Mouse (Mus musculus) neural tube, embryonic 13.5 days (tissue): ENCODE data around the gene Mab21l2. TPM values are rescaled to one million over a fixed set of nuclear protein-coding genes. Genes with fewer than 3 reads are reported as not detected.

Experiments
- ATAC-seq: fragments of 200-750 bp; cut with Nextera tagmentation; 2 replicates; pipeline ENCODE4 v1.8.0; 2017; ENCODE audit warnings: low read depth, mild to moderate bottlenecking, moderate TSS enrichment, moderate library complexity
- H3K27ac ChIP-seq: fragments of 300-500 bp; sonication (generic); replicated peaks from 2 replicates; pipeline ENCODE4 v1.5.1; 2015; ENCODE audit warnings: moderate library complexity, mild to moderate bottlenecking, inconsistent platforms
- H3K27me3 ChIP-seq: fragments of 300-500 bp; sonication (generic); 2 replicates; pipeline ENCODE4 v1.6.1; 2015; ENCODE audit warnings: mild to moderate bottlenecking, inconsistent platforms
- H3K36me3 ChIP-seq: fragments of 300-500 bp; sonication (generic); 2 replicates; pipeline ENCODE4 v1.6.1; 2015; ENCODE audit warnings: mild to moderate bottlenecking, inconsistent platforms
- H3K4me1 ChIP-seq: fragments of 300-500 bp; sonication (generic); replicated peaks from 2 replicates; pipeline ENCODE4 v1.6.1; 2015; ENCODE audit warnings: inconsistent platforms
- H3K4me2 ChIP-seq: fragments of 300-500 bp; sonication (generic); 2 replicates; pipeline ENCODE4 v1.6.1; 2015; ENCODE audit warnings: inconsistent platforms, mild to moderate bottlenecking, moderate library complexity
- H3K4me3 ChIP-seq: fragments of 300-500 bp; sonication (generic); 2 replicates; pipeline ENCODE4 v1.5.1; 2015; ENCODE audit warnings: mild to moderate bottlenecking, inconsistent platforms
- H3K9ac ChIP-seq: fragments of 300-500 bp; sonication (generic); 2 replicates; pipeline ENCODE4 v1.6.1; 2015; ENCODE audit warnings: moderate library complexity, mild to moderate bottlenecking, inconsistent platforms
- H3K9me3 ChIP-seq: fragments of 300-500 bp; sonication (generic); 2 replicates; pipeline ENCODE4 v1.6.1; 2016; ENCODE audit warnings: inconsistent platforms
- WGBS: fragments of 180-500 bp; shearing (Covaris S2); methylation state at CpG from one replicate; pipeline ENCODE4 v1.1.7; 2015; 5-methylcytosine and 5-hydroxymethylcytosine counted together
- polyA plus RNA-seq: library from polyadenylated mRNA; unstranded; fragments of >200 nt; fragmentation: Nextera tagmentation; extraction: Ambion mirVana; gene quantifications from 2 replicates; pipeline ENCODE4 v1.2.1, GENCODE M21; 2015

Gene Mab21l2
- polyA plus RNA-seq, 1 experiment from 2014 or later, result 226 TPM

GRCm38 (mm10) chr3:86551011-86551728, 2.7 kb upstream of the Mab21l2 start:
- H3K4me3 ChIP-seq, result peak overlapping the region; percentile 29
- peak; percentile 57 for ATAC-seq
- 7% methylated on average over 8 of the region's 8 CpGs for WGBS
- H3K4me1 ChIP-seq, result peaks cover 49% of the 10 kb centered on the region
- H3K9me3 ChIP-seq, result no peaks in the 10 kb centered on the region
- peak overlapping the region; percentile 62 for H3K4me2 ChIP-seq
- H3K27me3 ChIP-seq, result peaks cover 30% of the 10 kb centered on the region
- H3K27ac ChIP-seq, result peak overlapping the region; percentile 92
- peak overlapping the region; percentile 76 for H3K9ac ChIP-seq
- no peaks in the 10 kb centered on the region for H3K36me3 ChIP-seq

GRCm38 (mm10) chr3:86550301-86551010, 2.0 kb upstream of the Mab21l2 start:
- H3K4me2 ChIP-seq, result peak overlapping the region; percentile 62
- no peaks in the 10 kb centered on the region for H3K36me3 ChIP-seq
- peak; percentile 24; the same call in 1 of the 2 replicates for ATAC-seq
- peak overlapping the region; percentile 29 for H3K4me3 ChIP-seq
- peak overlapping the region; percentile 92 for H3K27ac ChIP-seq
- peak overlapping the region; percentile 76 for H3K9ac ChIP-seq
- no peaks in the 10 kb centered on the region for H3K9me3 ChIP-seq
- H3K27me3 ChIP-seq, result peaks cover 33% of the 10 kb centered on the region
- 1% methylated on average over 22 of the region's 22 CpGs for WGBS
- H3K4me1 ChIP-seq, result peaks cover 50% of the 10 kb centered on the region

- no peaks in the 10 kb centered on the region for H3K36me3 ChIP-seq
- peak overlapping the region; percentile 69 for H3K4me2 ChIP-seq
- no peaks in the 10 kb centered on the region for H3K9me3 ChIP-seq
- H3K27me3 ChIP-seq, result peaks cover 33% of the 10 kb centered on the region
- under 1% methylated on average over 42 of the region's 42 CpGs for WGBS
- ATAC-seq, result no peak
- H3K4me3 ChIP-seq, result peak overlapping the region; percentile 64
- peak overlapping the region; percentile 85 for H3K9ac ChIP-seq
- H3K4me1 ChIP-seq, result peaks cover 50% of the 10 kb centered on the region
- H3K27ac ChIP-seq, result peak overlapping the region; percentile 99
Measured at GRCm38 (mm10) chr3:86547251-86547791, 1.1 kb downstream of the Mab21l2 start.

- Histone ChIP-seq H3K4me2 (peak overlapping the region; percentile 69), H3K9ac (peak overlapping the region; percentile 85), H3K27me3 (peaks cover 28% of the 10 kb centered on the region), H3K9me3 (no peaks in the 10 kb centered on the region), H3K27ac (peak overlapping the region; percentile 99), H3K36me3 (no peaks in the 10 kb centered on the region), H3K4me1 (peaks cover 49% of the 10 kb centered on the region), H3K4me3 (peak overlapping the region; percentile 64)
- no peak for ATAC-seq
- WGBS, result under 1% methylated on average over 45 of the region's 45 CpGs
Measured at GRCm38 (mm10) chr3:86546471-86547250, 1.8 kb downstream of the Mab21l2 start.

- 17% methylated on average over 5 of the region's 5 CpGs for WGBS
- peak overlapping the region; percentile 85 for H3K9ac ChIP-seq
Measured at GRCm38 (mm10) chr3:86545945-86546344, 2.5 kb downstream of the Mab21l2 start.

GRCm38 (mm10) chr3:86544785-86545184, 3.6 kb downstream of the Mab21l2 start:
- Histone ChIP-seq H3K4me3 (peak overlapping the region; percentile 46), H3K27ac (peak overlapping the region; percentile 84), H3K9me3 (no peaks in the 10 kb centered on the region), H3K36me3 (no peaks in the 10 kb centered on the region), H3K4me1 (peaks cover 41% of the 10 kb centered on the region), H3K27me3 (peaks cover 13% of the 10 kb centered on the region), H3K4me2 (peak overlapping the region; percentile 48), H3K9ac (peak overlapping the region; percentile 74)
- WGBS, result 25% methylated on average over 3 of the region's 3 CpGs
- no peak for ATAC-seq

More at GRCm38 (mm10) chr3:86545945-86546344, 2.5 kb downstream of the Mab21l2 start:
- Histone ChIP-seq H3K27me3 (peaks cover 21% of the 10 kb centered on the region), H3K4me1 (peaks cover 47% of the 10 kb centered on the region), H3K27ac (peak overlapping the region; percentile 99), H3K36me3 (no peaks in the 10 kb centered on the region), H3K9me3 (no peaks in the 10 kb centered on the region), H3K4me3 (peak overlapping the region; percentile 64), H3K4me2 (peak overlapping the region; percentile 69)
- ATAC-seq, result no peak

GRCm38 (mm10) chr3:86541863-86542397, 6.5 kb downstream of the Mab21l2 start:
- Histone ChIP-seq H3K27me3 (peaks cover 6% of the 10 kb centered on the region), H3K27ac (peak overlapping the region; percentile 83), H3K9me3 (no peaks in the 10 kb centered on the region), H3K4me1 (peaks cover 40% of the 10 kb centered on the region), H3K36me3 (no peaks in the 10 kb centered on the region), H3K4me2 (peak overlapping the region; percentile 56), H3K4me3 (peak overlapping the region; percentile 35), H3K9ac (peak overlapping the region; percentile 56)
- ATAC-seq, result peak; percentile 41; the same call in 1 of the 2 replicates
- WGBS, result 37% methylated on average over 1 of the region's 1 CpGs

GRCm38 (mm10) chr3:86541074-86541614, 7.3 kb downstream of the Mab21l2 start:
- peak; percentile 54 for ATAC-seq
- Histone ChIP-seq H3K27ac (peak overlapping the region; percentile 91), H3K4me3 (peak overlapping the region; percentile 24)

GRCm38 (mm10) chr3:86539555-86540168, 8.8 kb downstream of the Mab21l2 start:
- H3K9ac ChIP-seq, result peak overlapping the region; percentile 49

More at GRCm38 (mm10) chr3:86541074-86541614, 7.3 kb downstream of the Mab21l2 start:
- Histone ChIP-seq H3K27me3 (0 out of 2 replicates have a peak, but pooled peaks cover 3% of the 10 kb centered on the region), H3K36me3 (no peaks in the 10 kb centered on the region), H3K4me1 (peaks cover 32% of the 10 kb centered on the region), H3K4me2 (peak overlapping the region; percentile 56), H3K9me3 (no peaks in the 10 kb centered on the region), H3K9ac (peak overlapping the region; percentile 67)
- 26% methylated on average over 4 of the region's 4 CpGs for WGBS

GRCm38 (mm10) chr3:86538645-86539554, 9.5 kb downstream of the Mab21l2 start:
- H3K9me3 ChIP-seq, result no peaks in the 10 kb centered on the region
- peaks cover 31% of the 10 kb centered on the region for H3K4me1 ChIP-seq
- H3K4me3 ChIP-seq, result no peak overlapping the region
- peak overlapping the region; percentile 43 for H3K4me2 ChIP-seq
- H3K9ac ChIP-seq, result peak overlapping the region; percentile 49
- peak overlapping the region; percentile 84 for H3K27ac ChIP-seq
- no peaks in the 10 kb centered on the region for H3K27me3 ChIP-seq
- WGBS, result 23% methylated on average over 13 of the region's 13 CpGs
- ATAC-seq, result peak; percentile 52
- H3K36me3 ChIP-seq, result no peaks in the 10 kb centered on the region

More at GRCm38 (mm10) chr3:86539555-86540168, 8.8 kb downstream of the Mab21l2 start:
- H3K36me3 ChIP-seq, result no peaks in the 10 kb centered on the region
- H3K27ac ChIP-seq, result peak overlapping the region; percentile 84
- peak overlapping the region; percentile 43 for H3K4me2 ChIP-seq
- H3K9me3 ChIP-seq, result no peaks in the 10 kb centered on the region
- no peaks in the 10 kb centered on the region for H3K27me3 ChIP-seq
- 31% methylated on average over 11 of the region's 11 CpGs for WGBS
- no peak for ATAC-seq
- peak overlapping the region; percentile 11; the same call in 1 of the 2 replicates for H3K4me3 ChIP-seq
- H3K4me1 ChIP-seq, result peaks cover 31% of the 10 kb centered on the region
